Mouse (Mus musculus) CH12.LX (cell line): Measurements from ENCODE around the gene Dlx3.

Experiments
- BHLHE40 ChIP-seq: IDR thresholded peaks from 2 replicates; pipeline ENCODE4 v1.6.1; 2011; ENCODE audit warnings: mild to moderate bottlenecking, low read depth, low read length, improper control_type of control experiment
- CTCF ChIP-seq, 2 experiments: IDR thresholded peaks in 1 of 2; conservative IDR thresholded peaks in 1 of 2; 2 replicates each; pipeline ENCODE4 v1.5.1; 2011 to 2012; ENCODE audit warnings: low read depth in 2 of 2, low read length in 2 of 2, improper control_type of control experiment in 1 of 2, inconsistent platforms in 1 of 2, mild to moderate bottlenecking in 1 of 2, moderate library complexity in 1 of 2
- EP300 ChIP-seq: IDR thresholded peaks from 2 replicates; pipeline ENCODE4 v1.6.1; 2011; ENCODE audit warnings: low read length, improper control_type of control experiment
- IRF4 ChIP-seq: IDR thresholded peaks from 2 replicates; pipeline ENCODE4 v1.6.1; 2014; ENCODE audit warnings: low read depth, mild to moderate bottlenecking, inconsistent platforms, low read length, improper control_type of control experiment
- MEF2A ChIP-seq: IDR thresholded peaks from 2 replicates; pipeline ENCODE4 v1.6.1; 2014; ENCODE audit warnings: low read depth, mild to moderate bottlenecking, inconsistent platforms, low read length, improper control_type of control experiment, borderline replicate concordance
- NELFE ChIP-seq: IDR thresholded peaks from 2 replicates; pipeline ENCODE4 v1.6.1; 2011; ENCODE audit warnings: low read depth, low read length, improper control_type of control experiment
- POLR2A ChIP-seq: IDR thresholded peaks from 2 replicates; pipeline ENCODE4 v1.6.1; 2011; ENCODE audit warnings: low read depth, mild to moderate bottlenecking, improper control_type of control experiment, low read length
- USF2 ChIP-seq: conservative IDR thresholded peaks from 2 replicates; pipeline ENCODE4 v1.6.1; 2011; ENCODE audit warnings: low read depth, low read length, improper control_type of control experiment
- ZNF384 ChIP-seq: IDR thresholded peaks from 2 replicates; pipeline ENCODE4 v1.6.1; 2012; ENCODE audit warnings: low read depth, low read length, improper control_type of control experiment, inconsistent platforms

DNA sequence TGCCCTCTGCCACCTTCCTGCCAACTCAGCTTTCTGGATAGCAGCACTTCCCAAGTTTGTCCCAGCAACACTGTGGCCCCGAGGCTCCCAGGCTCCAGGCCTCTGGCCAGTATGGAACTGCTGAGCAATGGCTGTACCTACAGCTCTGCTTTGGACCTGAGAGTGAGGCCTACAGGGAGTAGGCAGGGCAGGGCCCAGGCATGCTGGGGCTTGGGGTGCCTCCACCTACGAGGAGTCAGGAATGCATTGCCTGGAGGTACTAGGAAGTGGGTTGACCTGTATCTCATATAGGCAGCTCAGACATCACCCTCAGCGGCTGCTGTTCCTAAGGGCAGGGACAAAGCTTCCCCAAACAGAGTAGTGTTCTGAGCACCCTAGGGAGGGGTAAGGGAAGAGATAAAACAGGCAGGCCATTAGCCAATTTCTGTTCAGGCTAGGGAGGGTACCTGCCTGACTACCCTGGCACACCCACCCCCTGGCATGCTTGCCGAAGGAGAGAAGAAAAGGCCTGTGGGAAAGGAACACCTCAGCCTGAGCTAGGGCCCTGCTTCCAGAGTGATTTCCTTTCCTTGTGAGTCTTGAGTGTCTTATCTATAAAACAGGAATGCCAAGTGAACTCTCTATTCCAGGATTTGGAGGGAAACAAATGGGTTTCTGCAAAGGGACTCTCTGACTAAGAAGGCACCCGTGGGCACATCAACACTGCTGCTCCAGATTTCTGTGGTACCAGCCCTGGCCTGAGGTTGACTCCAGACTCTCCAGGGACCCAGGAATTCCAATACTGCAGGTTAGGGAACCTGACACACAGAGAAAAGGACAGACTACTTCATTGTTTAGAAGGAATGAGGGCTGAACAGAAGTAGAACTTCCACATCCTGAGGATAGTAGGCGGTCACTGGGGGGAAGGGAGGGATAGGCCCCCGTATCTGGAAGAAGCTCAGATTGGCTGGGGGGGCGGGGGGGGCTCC lies 49.5 kb upstream of the Dlx3 start:
- TF ChIP-seq CTCF (conservative IDR thresholded peaks at IDR 0.05 in 1 of 2, IDR thresholded peaks at IDR 0.05 in 1 of 2; ENCODE audit: low read depth in 2 of 2, low read length in 2 of 2) (no peak), NELFE (no peak), MEF2A (no peak), EP300 (no peak), POLR2A (no peak), IRF4 (no peak), BHLHE40 (no peak), USF2 (no peak), ZNF384 (no peak)
